Mouse (Mus musculus): Measurements from ENCODE around the gene Ankrd6.

DNA sequence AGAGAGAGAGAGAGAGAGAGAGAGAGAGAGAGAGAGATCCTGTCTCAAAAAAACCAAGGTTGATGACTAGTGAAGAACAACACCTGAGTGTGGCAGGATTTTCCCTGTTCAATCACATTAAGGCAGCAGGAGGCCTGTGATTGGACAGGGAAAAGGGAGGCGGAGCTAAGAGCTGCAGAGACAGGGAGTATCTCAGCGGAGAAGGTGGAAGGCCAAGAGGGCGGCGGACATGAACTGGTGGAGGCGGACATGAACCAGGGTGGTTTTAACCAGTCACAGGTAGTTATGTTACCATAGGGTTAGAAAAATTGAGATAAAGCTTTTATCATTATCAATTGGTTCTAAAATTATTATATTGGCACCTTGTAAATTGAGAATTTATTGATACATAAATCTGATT lies 20.9 kb downstream of the Ankrd6 start:
- TF ChIP-seq EP300 (IDR thresholded peaks at IDR 0.05; ENCODE audit: insufficient read depth, low read depth, low read length): no peak
- TF ChIP-seq CTCF (IDR thresholded peaks at IDR 0.05): no peak
